Mouse (Mus musculus): ENCODE results near the gene Aldoc. TPM values are rescaled to one million over a fixed set of nuclear protein-coding genes. Genes with fewer than 3 reads are reported as not detected.

Gene Aldoc
- total RNA-seq, 1 experiment: 5.0 TPM

DNA sequence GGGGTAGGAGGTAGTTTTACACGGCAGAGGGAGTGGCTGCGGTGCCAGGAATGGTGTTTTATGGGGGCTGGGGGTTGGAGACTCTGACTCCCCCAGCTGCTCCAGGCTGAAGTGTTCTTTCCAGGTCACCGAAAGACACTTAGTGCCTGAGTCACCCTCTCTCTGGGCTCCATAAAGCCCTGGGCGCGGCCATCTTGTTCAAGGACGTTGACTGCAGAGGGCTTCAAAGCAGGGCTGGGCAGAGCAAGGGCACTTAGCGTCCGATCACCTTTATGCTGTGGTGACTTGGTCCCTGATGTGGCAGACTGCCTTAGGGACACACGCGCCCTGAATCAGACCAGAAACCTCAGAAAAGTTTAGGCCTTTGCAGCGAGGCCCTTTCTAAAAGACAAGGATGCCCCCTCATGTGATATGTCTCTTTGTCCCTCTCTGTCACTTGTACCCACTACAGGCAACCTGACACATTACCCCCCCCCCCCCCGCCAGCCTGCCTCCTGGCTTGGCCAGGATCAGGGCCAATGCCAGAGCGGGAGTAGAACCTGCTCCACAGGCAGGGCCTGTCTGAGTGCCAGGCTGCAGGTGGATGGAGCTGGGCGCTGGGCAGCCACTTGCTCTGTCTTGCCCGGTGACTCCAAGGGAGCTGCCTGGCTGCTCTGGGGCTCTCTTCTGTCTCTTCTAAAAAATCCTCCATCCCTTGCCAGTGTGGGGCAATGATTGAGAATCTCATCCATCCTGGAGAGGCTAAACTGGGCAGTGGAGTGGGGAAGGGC is 44.9 kb downstream of the Aldoc start:
- Histone ChIP-seq H3K36me3 (ENCODE audit: control insufficient read depth, insufficient read depth, low read length, poor library complexity, severe bottlenecking) (no peaks in the 10 kb centered on the region), H3K9me3 (ENCODE audit: control insufficient read depth, insufficient read depth, low read depth, low read length) (no peaks in the 10 kb centered on the region), H3K27ac (ENCODE audit: insufficient read depth, low read depth, low read length, poor library complexity, severe bottlenecking) (no peak overlapping the region), H3K4me1 (ENCODE audit: control insufficient read depth in 2 of 2, insufficient read depth in 2 of 2, low read length in 2 of 2, poor library complexity in 1 of 2) (peaks cover 3 to 11% of the 10 kb centered on the region in 2 experiments), H3K9ac (ENCODE audit: insufficient read depth, low read depth, low read length, poor library complexity, severe bottlenecking) (no peak overlapping the region), H3K4me3 (ENCODE audit: insufficient read depth in 1 of 2, low read depth in 1 of 2, low read length in 2 of 2, poor library complexity in 1 of 2, severe bottlenecking in 1 of 2) (no peak overlapping the region)
- in situ Hi-C loops (cut with MboI; ENCODE audit: low sequenced_read_pairs in 2 of 2, unreplicated experiment in 2 of 2): no loop called here
- TF ChIP-seq ZNF384 (IDR thresholded peaks at IDR 0.05; ENCODE audit: low read depth, low read length): no peak
- no peak for TF ChIP-seq HCFC1 (IDR thresholded peaks at IDR 0.05; ENCODE audit: borderline replicate concordance, insufficient read depth, low read length)
- no peak for TF ChIP-seq MAFK (IDR thresholded peaks at IDR 0.05; ENCODE audit: insufficient read depth, low read depth, low read length)
- no peak for TF ChIP-seq CHD2 (IDR thresholded peaks at IDR 0.05; ENCODE audit: low read depth, low read length)
- TF ChIP-seq ZC3H11A (IDR thresholded peaks at IDR 0.05; ENCODE audit: borderline replicate concordance, low read depth, low read length): no peak
- no peak for DNase-seq (ENCODE audit: low read depth, low spot score)

DNA sequence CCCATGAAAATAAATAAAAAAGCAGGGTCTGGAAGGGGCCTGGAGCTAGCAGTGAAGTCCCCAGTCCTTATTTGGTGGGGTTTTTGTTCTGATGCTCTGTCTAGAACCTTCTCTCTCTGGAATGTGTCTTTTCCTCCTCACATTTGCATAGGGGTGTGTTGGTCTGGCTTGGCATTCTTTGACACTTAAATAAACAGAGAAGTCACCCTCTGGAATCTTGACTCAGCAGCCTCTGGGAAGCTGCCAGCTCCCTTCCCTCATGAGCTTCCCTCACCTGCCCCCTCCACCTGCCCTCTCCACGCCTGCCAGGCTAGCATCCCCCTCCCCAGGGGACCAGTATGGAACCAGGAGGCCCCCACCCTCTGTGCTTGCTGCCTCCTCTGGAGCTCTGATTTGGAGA is 47.6 kb downstream of the Aldoc start:
- H3K9me3 ChIP-seq (ENCODE audit: control insufficient read depth, insufficient read depth, low read depth, low read length): no peaks in the 10 kb centered on the region
- no peak for DNase-seq (ENCODE audit: low read depth, low spot score)
- in situ Hi-C loops (cut with MboI; ENCODE audit: low sequenced_read_pairs in 2 of 2, unreplicated experiment in 2 of 2): no loop called here
- no peaks in the 10 kb centered on the region for H3K36me3 ChIP-seq (ENCODE audit: control insufficient read depth, insufficient read depth, low read length, poor library complexity, severe bottlenecking)
- TF ChIP-seq MAFK (IDR thresholded peaks at IDR 0.05; ENCODE audit: insufficient read depth, low read depth, low read length): peak; percentile 82
- no peak for TF ChIP-seq ZC3H11A (IDR thresholded peaks at IDR 0.05; ENCODE audit: borderline replicate concordance, low read depth, low read length)
- no peak for TF ChIP-seq ZNF384 (IDR thresholded peaks at IDR 0.05; ENCODE audit: low read depth, low read length)
- peaks cover 3 to 11% of the 10 kb centered on the region in 2 experiments for H3K4me1 ChIP-seq (ENCODE audit: control insufficient read depth in 2 of 2, insufficient read depth in 2 of 2, low read length in 2 of 2, poor library complexity in 1 of 2)
- H3K4me3 ChIP-seq (ENCODE audit: insufficient read depth in 1 of 2, low read depth in 1 of 2, low read length in 2 of 2, poor library complexity in 1 of 2, severe bottlenecking in 1 of 2): no peak overlapping the region
- H3K27ac ChIP-seq (ENCODE audit: insufficient read depth, low read depth, low read length, poor library complexity, severe bottlenecking): no peak overlapping the region
- H3K9ac ChIP-seq (ENCODE audit: insufficient read depth, low read depth, low read length, poor library complexity, severe bottlenecking): no peak overlapping the region

DNA sequence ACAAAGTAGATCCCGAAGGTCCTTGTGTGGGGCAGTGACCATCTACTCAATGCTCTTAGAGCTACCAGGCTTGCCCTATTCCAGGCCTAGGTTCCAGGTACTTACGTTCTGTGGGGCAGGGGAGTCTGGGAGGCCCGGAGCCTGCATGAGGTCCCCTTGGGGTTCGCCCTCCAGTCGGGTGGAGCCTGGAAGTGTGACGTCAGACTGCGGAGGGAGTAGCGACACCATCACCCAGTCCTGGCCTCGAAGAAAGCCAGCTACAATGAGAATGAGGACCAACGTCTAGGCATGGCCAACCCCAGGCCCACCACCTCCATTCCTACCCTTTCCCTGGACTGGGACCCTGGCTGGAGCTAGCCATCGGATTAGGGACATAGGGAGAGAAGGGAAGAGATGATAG is 48.9 kb downstream of the Aldoc start:
- no peaks in the 10 kb centered on the region for H3K9me3 ChIP-seq (ENCODE audit: control insufficient read depth, insufficient read depth, low read depth, low read length)
- no peak for TF ChIP-seq ZNF384 (IDR thresholded peaks at IDR 0.05; ENCODE audit: low read depth, low read length)
- TF ChIP-seq HCFC1 (IDR thresholded peaks at IDR 0.05; ENCODE audit: borderline replicate concordance, insufficient read depth, low read length): no peak
- no peaks in the 10 kb centered on the region for H3K36me3 ChIP-seq (ENCODE audit: control insufficient read depth, insufficient read depth, low read length, poor library complexity, severe bottlenecking)
- no peak overlapping the region for H3K27ac ChIP-seq (ENCODE audit: insufficient read depth, low read depth, low read length, poor library complexity, severe bottlenecking)
- H3K9ac ChIP-seq (ENCODE audit: insufficient read depth, low read depth, low read length, poor library complexity, severe bottlenecking): no peak overlapping the region
- in situ Hi-C loops (cut with MboI; ENCODE audit: low sequenced_read_pairs in 2 of 2, unreplicated experiment in 2 of 2): no loop called here
- peaks cover 3 to 11% of the 10 kb centered on the region in 2 experiments for H3K4me1 ChIP-seq (ENCODE audit: control insufficient read depth in 2 of 2, insufficient read depth in 2 of 2, low read length in 2 of 2, poor library complexity in 1 of 2)
- DNase-seq (ENCODE audit: low read depth, low spot score): no peak
- no peak overlapping the region for H3K4me3 ChIP-seq (ENCODE audit: insufficient read depth in 1 of 2, low read depth in 1 of 2, low read length in 2 of 2, poor library complexity in 1 of 2, severe bottlenecking in 1 of 2)

DNA sequence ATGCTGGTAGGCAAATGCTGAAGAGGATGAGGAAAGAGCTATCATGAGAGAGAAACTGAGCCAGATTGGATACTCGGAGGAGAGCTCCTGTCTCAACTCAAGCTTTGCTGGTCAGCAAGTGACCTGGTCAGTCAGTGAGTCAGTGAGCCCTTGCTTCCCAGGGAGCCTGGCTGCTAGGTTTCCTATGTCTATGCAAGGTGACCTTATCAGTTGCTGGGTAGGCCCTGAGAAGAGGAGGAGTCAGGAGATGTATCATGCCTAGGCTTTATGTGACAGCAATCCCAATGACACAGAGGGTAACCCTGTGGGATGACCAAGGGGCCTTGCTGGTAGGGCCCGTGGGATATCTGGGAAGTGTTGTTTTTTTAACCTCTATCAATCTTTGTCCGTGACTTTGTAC is 49.4 kb downstream of the Aldoc start:
- Histone ChIP-seq H3K9ac (ENCODE audit: insufficient read depth, low read depth, low read length, poor library complexity, severe bottlenecking) (no peak overlapping the region), H3K27ac (ENCODE audit: insufficient read depth, low read depth, low read length, poor library complexity, severe bottlenecking) (no peak overlapping the region), H3K4me1 (ENCODE audit: control insufficient read depth in 2 of 2, insufficient read depth in 2 of 2, low read length in 2 of 2, poor library complexity in 1 of 2) (peaks cover 3 to 11% of the 10 kb centered on the region in 2 experiments), H3K4me3 (ENCODE audit: insufficient read depth in 1 of 2, low read depth in 1 of 2, low read length in 2 of 2, poor library complexity in 1 of 2, severe bottlenecking in 1 of 2) (no peak overlapping the region), H3K36me3 (ENCODE audit: control insufficient read depth, insufficient read depth, low read length, poor library complexity, severe bottlenecking) (no peaks in the 10 kb centered on the region), H3K9me3 (ENCODE audit: control insufficient read depth, insufficient read depth, low read depth, low read length) (no peaks in the 10 kb centered on the region)
- DNase-seq (ENCODE audit: low read depth, low spot score): no peak
- TF ChIP-seq ZNF384 (IDR thresholded peaks at IDR 0.05; ENCODE audit: low read depth, low read length): no peak
- no peak for TF ChIP-seq HCFC1 (IDR thresholded peaks at IDR 0.05; ENCODE audit: borderline replicate concordance, insufficient read depth, low read length)
- TF ChIP-seq CHD2 (IDR thresholded peaks at IDR 0.05; ENCODE audit: low read depth, low read length): no peak
- TF ChIP-seq MAFK (IDR thresholded peaks at IDR 0.05; ENCODE audit: insufficient read depth, low read depth, low read length): no peak
- TF ChIP-seq ZC3H11A (IDR thresholded peaks at IDR 0.05; ENCODE audit: borderline replicate concordance, low read depth, low read length): no peak
- in situ Hi-C loops (cut with MboI; ENCODE audit: low sequenced_read_pairs in 2 of 2, unreplicated experiment in 2 of 2): no loop called here

DNA sequence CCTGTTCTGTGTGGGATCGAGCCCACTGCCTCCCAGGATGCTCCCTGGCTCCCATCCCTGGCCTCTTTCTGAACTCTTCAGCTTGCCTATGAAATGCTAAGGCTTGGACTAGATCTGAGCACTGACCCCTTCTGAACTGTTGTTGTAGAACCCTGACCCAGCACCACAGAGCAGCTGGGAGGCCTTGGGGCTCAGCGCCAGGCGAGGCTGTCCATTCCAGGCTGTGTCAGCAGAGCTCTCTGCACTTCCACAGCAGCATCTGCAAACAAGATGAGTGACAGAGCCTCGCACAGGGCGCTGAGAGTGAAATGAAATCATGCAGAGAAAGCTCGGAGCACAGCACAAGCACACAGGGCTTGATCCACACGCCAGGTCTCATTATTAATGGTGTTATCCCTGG is 49.8 kb downstream of the Aldoc start:
- Histone ChIP-seq H3K4me3 (ENCODE audit: insufficient read depth in 1 of 2, low read depth in 1 of 2, low read length in 2 of 2, poor library complexity in 1 of 2, severe bottlenecking in 1 of 2) (no peak overlapping the region), H3K36me3 (ENCODE audit: control insufficient read depth, insufficient read depth, low read length, poor library complexity, severe bottlenecking) (no peaks in the 10 kb centered on the region), H3K4me1 (ENCODE audit: control insufficient read depth in 2 of 2, insufficient read depth in 2 of 2, low read length in 2 of 2, poor library complexity in 1 of 2) (peaks cover 3 to 14% of the 10 kb centered on the region in 2 experiments), H3K9me3 (ENCODE audit: control insufficient read depth, insufficient read depth, low read depth, low read length) (no peaks in the 10 kb centered on the region), H3K9ac (ENCODE audit: insufficient read depth, low read depth, low read length, poor library complexity, severe bottlenecking) (no peak overlapping the region), H3K27ac (ENCODE audit: insufficient read depth, low read depth, low read length, poor library complexity, severe bottlenecking) (no peak overlapping the region)
- no peak for TF ChIP-seq ZC3H11A (IDR thresholded peaks at IDR 0.05; ENCODE audit: borderline replicate concordance, low read depth, low read length)
- TF ChIP-seq ZNF384 (IDR thresholded peaks at IDR 0.05; ENCODE audit: low read depth, low read length): no peak
- no peak for TF ChIP-seq HCFC1 (IDR thresholded peaks at IDR 0.05; ENCODE audit: borderline replicate concordance, insufficient read depth, low read length)
- TF ChIP-seq CHD2 (IDR thresholded peaks at IDR 0.05; ENCODE audit: low read depth, low read length): no peak
- no peak for TF ChIP-seq MAFK (IDR thresholded peaks at IDR 0.05; ENCODE audit: insufficient read depth, low read depth, low read length)
- no peak for DNase-seq (ENCODE audit: low read depth, low spot score)
- in situ Hi-C loops (cut with MboI; ENCODE audit: low sequenced_read_pairs in 2 of 2, unreplicated experiment in 2 of 2): no loop called here

Data from ES-E14 (cell line).